In the genomic region with DNA sequence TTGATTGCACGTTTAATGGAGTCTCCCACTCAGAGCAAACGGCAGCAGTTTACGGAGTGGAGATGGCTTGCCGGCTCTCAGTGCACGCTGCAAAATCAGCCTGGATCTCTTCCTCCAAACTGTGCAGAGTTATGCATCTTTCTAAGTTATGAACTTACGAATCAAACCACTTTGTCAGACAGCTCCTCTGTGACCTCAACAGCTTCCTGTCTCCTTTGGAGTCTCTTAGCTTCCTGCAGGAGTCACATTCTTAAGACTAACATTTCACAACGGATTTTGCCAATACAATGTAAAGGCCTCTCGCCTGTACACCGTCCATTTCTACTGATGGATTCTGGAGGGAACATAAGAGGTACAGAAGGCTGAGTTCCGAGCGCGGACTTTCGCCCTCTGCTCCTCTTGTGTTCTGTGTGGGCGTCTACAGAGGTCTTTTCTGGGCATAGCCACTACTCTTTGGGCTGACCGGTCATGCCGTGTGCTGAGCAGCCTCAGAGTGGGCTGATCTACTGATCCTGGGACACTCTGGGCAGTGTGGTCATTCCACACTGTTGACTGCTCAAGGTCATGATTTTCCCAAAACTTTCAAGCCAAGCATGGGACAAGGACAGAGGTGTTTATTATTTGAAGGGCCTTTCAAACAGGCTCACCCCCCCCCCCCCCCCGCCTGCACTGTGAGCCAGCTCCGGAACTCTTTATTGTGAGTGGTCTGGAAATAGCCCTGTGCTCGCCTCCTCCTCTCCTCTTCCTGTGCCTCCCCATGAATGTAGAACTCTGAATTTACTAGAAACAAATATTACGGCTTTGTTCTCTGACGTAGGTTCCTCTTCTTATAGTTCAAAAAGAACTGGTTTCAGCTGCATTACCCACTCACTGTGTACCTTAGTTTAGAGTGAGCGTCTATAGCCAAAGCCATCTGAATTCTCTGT, we compare ENCODE assay signal across 9 mouse cellular contexts.
DNase-seq lines count a peak whose midpoint lies in the region; ATAC-seq lines count a peak whose summit lies in the region.
"Had no signal": no experiment of that assay in that cellular context is flagged by ENCODE, and none has a peak within 500 bp of the region (broad histone marks: within the 10 kb centered on the region; RNA-seq: fewer than 3 reads in every experiment).

No protein-coding gene starts in this region.

- no peaks in the 10 kb centered on the region for H3K9me3 ChIP-seq in kidney, embryonic 14.5 days (ENCODE audit: control insufficient read depth, low read length)
- H3K9me3 ChIP-seq in embryonic facial prominence, embryonic 13.5 days, result no peaks in the 10 kb centered on the region
- H3K9me3 ChIP-seq in hindbrain, embryonic 15.5 days, result no peaks in the 10 kb centered on the region
- no peaks in the 10 kb centered on the region for H3K9me3 ChIP-seq in midbrain, embryonic 14.5 days (ENCODE audit: control insufficient read depth, low read length)

- peaks cover 17% of the 10 kb centered on the region for H3K4me1 ChIP-seq in kidney, embryonic 14.5 days (ENCODE audit: control insufficient read depth, insufficient read depth, low read length)
- H3K4me1 ChIP-seq in embryonic facial prominence, embryonic 13.5 days, result peaks cover 88% of the 10 kb centered on the region
- peaks cover 53% of the 10 kb centered on the region for H3K4me1 ChIP-seq in hindbrain, embryonic 15.5 days (replicated peaks)
- peaks cover 24% of the 10 kb centered on the region for H3K4me1 ChIP-seq in midbrain, embryonic 14.5 days (ENCODE audit: control insufficient read depth, insufficient read depth, low read length)

- H3K27me3 ChIP-seq in kidney, embryonic 14.5 days (ENCODE audit: control insufficient read depth, insufficient read depth, low read length), result no peaks in the 10 kb centered on the region
- H3K27me3 ChIP-seq in embryonic facial prominence, embryonic 13.5 days, result no peaks in the 10 kb centered on the region
- no peaks in the 10 kb centered on the region for H3K27me3 ChIP-seq in hindbrain, embryonic 15.5 days
- no peaks in the 10 kb centered on the region for H3K27me3 ChIP-seq in midbrain, embryonic 14.5 days (ENCODE audit: control insufficient read depth, insufficient read depth, low read length)
- H3K27me3 ChIP-seq: Patski had no signal

- ATAC-seq in kidney, embryonic 14.5 days (ENCODE audit: low FRiP score, low TSS enrichment), result no peak
- no peak for ATAC-seq in embryonic facial prominence, embryonic 13.5 days (ENCODE audit: insufficient number of reproducible peaks, insufficient read depth, low FRiP score, low TSS enrichment, low read depth)
- no peak for ATAC-seq in hindbrain, embryonic 15.5 days (ENCODE audit: low FRiP score, low read depth)
- ATAC-seq in midbrain, embryonic 14.5 days (ENCODE audit: low FRiP score, low TSS enrichment), result no peak
- ATAC-seq: Patski had no signal

- no peak overlapping the region for H3K4me2 ChIP-seq in kidney, embryonic 14.5 days (replicated peaks; ENCODE audit: low read depth, low read length)
- H3K4me2 ChIP-seq in embryonic facial prominence, embryonic 13.5 days, result no peak overlapping the region
- no peak overlapping the region for H3K4me2 ChIP-seq in hindbrain, embryonic 15.5 days
- no peak overlapping the region for H3K4me2 ChIP-seq in midbrain, embryonic 14.5 days (ENCODE audit: low read length)

- H3K9ac ChIP-seq in kidney, embryonic 14.5 days (ENCODE audit: low read depth, low read length), result no peak overlapping the region
- H3K9ac ChIP-seq in embryonic facial prominence, embryonic 13.5 days, result no peak overlapping the region
- H3K9ac ChIP-seq in hindbrain, embryonic 15.5 days, result no peak overlapping the region
- H3K9ac ChIP-seq in midbrain, embryonic 14.5 days (replicated peaks; ENCODE audit: low read length), result no peak overlapping the region

- peak overlapping the region; percentile 82 for H3K27ac ChIP-seq in kidney, embryonic 14.5 days (ENCODE audit: low read depth, low read length)
- H3K27ac ChIP-seq in embryonic facial prominence, embryonic 13.5 days, result peak overlapping the region; percentile 90
- H3K27ac ChIP-seq in hindbrain, embryonic 15.5 days (replicated peaks), result peak overlapping the region; percentile 68
- peak overlapping the region; percentile 82 for H3K27ac ChIP-seq in midbrain, embryonic 14.5 days (replicated peaks; ENCODE audit: low read depth, low read length)

- peaks cover 30% of the 10 kb centered on the region for H3K36me3 ChIP-seq in kidney, embryonic 14.5 days (ENCODE audit: control insufficient read depth, insufficient read depth, low read length)
- peaks cover 18% of the 10 kb centered on the region for H3K36me3 ChIP-seq in embryonic facial prominence, embryonic 13.5 days
- H3K36me3 ChIP-seq in hindbrain, embryonic 15.5 days, result 0 out of 2 replicates have a peak, but pooled peaks cover 10% of the 10 kb centered on the region
- H3K36me3 ChIP-seq in midbrain, embryonic 14.5 days (ENCODE audit: control insufficient read depth, insufficient read depth, low read length), result peaks cover 30% of the 10 kb centered on the region

- WGBS in kidney, embryonic 14.5 days, result 65% methylated on average over 22 of the region's 22 CpGs
- 79% methylated on average over 22 of the region's 22 CpGs for WGBS in embryonic facial prominence, embryonic 13.5 days
- WGBS in hindbrain, embryonic 15.5 days, result 83% methylated on average over 22 of the region's 22 CpGs
- WGBS in midbrain, embryonic 14.5 days, result 89% methylated on average over 22 of the region's 22 CpGs

- no peak overlapping the region for H3K4me3 ChIP-seq in kidney, embryonic 14.5 days (ENCODE audit: low read length)
- no peak overlapping the region for H3K4me3 ChIP-seq in embryonic facial prominence, embryonic 13.5 days
- no peak overlapping the region for H3K4me3 ChIP-seq in hindbrain, embryonic 15.5 days
- H3K4me3 ChIP-seq in midbrain, embryonic 14.5 days (replicated peaks; ENCODE audit: low read depth, low read length), result no peak overlapping the region

- no peak for DNase-seq in kidney, postnatal 10 days
- DNase-seq in midbrain, embryonic 14.5 days, result no peak
- no peak for DNase-seq in gastrocnemius, adult 8-10 months (ENCODE audit: low spot score in 2 of 2)
- no peak for DNase-seq in layer of hippocampus, postnatal 10 days (ENCODE audit: low spot score in 2 of 2)
- DNase-seq in ovary, postnatal 14 days (ENCODE audit: low spot score), result no peak
